Mouse (Mus musculus): Measurements from ENCODE around the gene Prkn.

- TF ChIP-seq CTCF (IDR thresholded peaks at IDR 0.05; ENCODE audit: low read depth) (no peak), EP300 (IDR thresholded peaks at IDR 0.05; ENCODE audit: low read depth) (no peak)
Observed at GRCm38 (mm10) chr17:11817886-11818285, 977.7 kb downstream of the Prkn start.
